ENCODE assay signal across 22 mouse cellular contexts in the genomic region with DNA sequence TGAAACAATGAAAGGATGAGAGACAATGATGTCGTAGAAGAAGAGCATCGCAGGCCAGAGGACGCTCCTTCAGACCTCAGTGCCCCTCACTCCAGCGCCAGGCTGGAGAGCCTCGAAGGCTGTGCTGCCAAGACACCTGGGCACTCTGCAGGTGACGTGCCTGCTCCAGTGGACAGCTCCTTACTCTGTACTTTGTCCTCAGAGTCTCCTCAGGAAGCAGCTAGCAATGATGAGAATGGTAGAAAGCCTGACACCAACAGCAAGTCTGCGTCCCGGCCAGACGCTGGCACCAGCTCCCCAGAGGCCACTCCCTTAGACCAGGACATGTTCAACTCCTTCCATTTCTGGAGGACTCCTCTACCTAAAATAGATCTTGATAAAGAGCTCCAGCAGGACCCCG.
"Had no signal": no experiment of that assay in that cellular context is flagged by ENCODE, and none has a peak within 500 bp of the region (broad histone marks: within the 10 kb centered on the region; RNA-seq: fewer than 3 reads in every experiment).

No protein-coding gene starts in this region.

- H3K27ac ChIP-seq: heart, adult 2 months; heart, embryonic 13.5 days; heart, embryonic 15.5 days; hindbrain, embryonic 13.5 days; hindbrain, embryonic 15.5 days; hindbrain, postnatal 0 days; kidney, embryonic 15.5 days; limb, embryonic 13.5 days; limb, embryonic 15.5 days; liver, embryonic 12.5 days; liver, embryonic 14.5 days had no signal

- H3K27me3 ChIP-seq: heart, embryonic 13.5 days; heart, embryonic 15.5 days; hindbrain, embryonic 13.5 days; hindbrain, embryonic 15.5 days; kidney, embryonic 15.5 days; limb, embryonic 13.5 days; limb, embryonic 15.5 days; liver, embryonic 12.5 days had no signal

- H3K9ac ChIP-seq: forebrain, postnatal 0 days; heart, embryonic 13.5 days; heart, embryonic 15.5 days; hindbrain, embryonic 13.5 days; hindbrain, embryonic 15.5 days; kidney, embryonic 15.5 days; limb, embryonic 13.5 days; limb, embryonic 15.5 days; liver, embryonic 12.5 days; liver, embryonic 14.5 days had no signal

- H3K4me1 ChIP-seq: hindbrain, embryonic 15.5 days; kidney, embryonic 15.5 days; limb, embryonic 13.5 days; limb, embryonic 15.5 days had no signal

- DNase-seq: forebrain, postnatal 0 days; gastrocnemius, postnatal 14 days; gastrocnemius, postnatal 36 days; heart, adult 11 months; heart, adult 2 months; heart, postnatal 14 days; heart, postnatal 36 days; layer of hippocampus, adult 9-11 months; layer of hippocampus, postnatal 36 days; left cerebral cortex, postnatal 4 days had no signal

- H3K4me2 ChIP-seq: heart, embryonic 11.5 days; heart, embryonic 13.5 days; heart, embryonic 15.5 days; hindbrain, embryonic 13.5 days; hindbrain, embryonic 15.5 days; kidney, embryonic 15.5 days; limb, embryonic 13.5 days; limb, embryonic 15.5 days; liver, embryonic 12.5 days had no signal

- H3K4me3 ChIP-seq: heart, adult 2 months; heart, embryonic 13.5 days; heart, embryonic 15.5 days; hindbrain, embryonic 13.5 days; hindbrain, embryonic 15.5 days; kidney, embryonic 15.5 days; limb, embryonic 13.5 days; limb, embryonic 15.5 days; liver, embryonic 12.5 days had no signal

- ATAC-seq: forebrain, postnatal 0 days; hindbrain, postnatal 0 days; intestine, embryonic 16.5 days; liver, embryonic 12.5 days had no signal

- H3K9me3 ChIP-seq: heart, embryonic 13.5 days; heart, embryonic 15.5 days; hindbrain, embryonic 13.5 days; hindbrain, embryonic 15.5 days; kidney, embryonic 15.5 days; limb, embryonic 13.5 days; limb, embryonic 15.5 days; liver, embryonic 12.5 days had no signal
